Comparison of ENCODE assay signal across 9 mouse cellular contexts in the genomic region with DNA sequence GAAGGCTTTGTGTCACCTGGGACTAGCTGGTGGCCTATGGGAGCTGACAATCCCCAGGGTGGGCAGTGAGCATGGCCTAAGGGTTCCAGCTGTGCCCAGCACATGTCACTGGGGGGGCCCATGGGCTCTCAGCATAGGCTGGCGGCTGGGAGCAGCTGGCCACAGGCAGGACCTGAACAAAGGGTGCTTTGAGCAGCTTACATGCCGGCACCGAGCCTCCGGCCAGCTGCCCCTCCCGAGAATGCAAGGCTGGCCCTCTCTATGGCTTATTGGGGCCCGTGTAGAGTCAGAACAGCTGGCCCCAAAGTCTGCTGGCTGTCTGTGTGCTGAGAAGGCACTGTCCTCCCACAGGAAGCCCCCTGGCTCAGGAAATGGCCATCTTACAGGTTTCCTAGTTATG.
DNase-seq lines count a peak whose midpoint lies in the region; ATAC-seq and TF ChIP-seq lines count a peak whose summit lies in the region.
"Had no signal": no experiment of that assay in that cellular context is flagged by ENCODE, and none has a peak within 500 bp of the region (broad histone marks: within the 10 kb centered on the region; RNA-seq: fewer than 3 reads in every experiment).

No protein-coding gene starts in this region.

- DNase-seq in hindbrain, embryonic 10.5 days (ENCODE audit: low spot score), result peak; percentile 39
- DNase-seq in hindbrain, embryonic 14.5 days (ENCODE audit: low spot score), result no peak
- DNase-seq in retina, postnatal 1 day, result peak; percentile 81
- DNase-seq in retina, embryonic 14.5 days (ENCODE audit: low spot score), result no peak
- DNase-seq in limb, embryonic 10.5 days (ENCODE audit: low spot score), result no peak
- DNase-seq in stomach, postnatal 0 days (ENCODE audit: low spot score), result peak; percentile 27
- no peak for DNase-seq in urinary bladder, adult 18-20 months (ENCODE audit: low spot score in 2 of 2)
- DNase-seq: liver, embryonic 13.5 days had no signal

- H3K4me2 ChIP-seq in hindbrain, embryonic 14.5 days (replicated peaks), result no peak overlapping the region
- H3K4me2 ChIP-seq in stomach, postnatal 0 days (replicated peaks; ENCODE audit: low read depth), result no peak overlapping the region
- H3K4me2 ChIP-seq: liver, embryonic 13.5 days had no signal

- peaks cover 43% of the 10 kb centered on the region for H3K4me1 ChIP-seq in hindbrain, embryonic 10.5 days (replicated peaks)
- 0 out of 2 replicates have a peak, but pooled peaks cover 8% of the 10 kb centered on the region for H3K4me1 ChIP-seq in hindbrain, embryonic 14.5 days (replicated peaks; ENCODE audit: control insufficient read depth, insufficient read depth, low read length)
- peaks cover 19% of the 10 kb centered on the region for H3K4me1 ChIP-seq in limb, embryonic 10.5 days
- no peaks in the 10 kb centered on the region for H3K4me1 ChIP-seq in stomach, postnatal 0 days (replicated peaks; ENCODE audit: control insufficient read depth, insufficient read depth)

- no peaks in the 10 kb centered on the region for H3K27me3 ChIP-seq in hindbrain, embryonic 10.5 days (ENCODE audit: insufficient read depth, poor library complexity, severe bottlenecking)
- H3K27me3 ChIP-seq in hindbrain, embryonic 14.5 days (ENCODE audit: control insufficient read depth, insufficient read depth, low read length), result no peaks in the 10 kb centered on the region
- H3K27me3 ChIP-seq in limb, embryonic 10.5 days (ENCODE audit: low read depth, poor library complexity, severe bottlenecking), result no peaks in the 10 kb centered on the region
- H3K27me3 ChIP-seq in stomach, postnatal 0 days (ENCODE audit: control insufficient read depth, insufficient read depth, low read length), result no peaks in the 10 kb centered on the region
- H3K27me3 ChIP-seq: liver, embryonic 13.5 days had no signal

- WGBS in hindbrain, embryonic 10.5 days, result 50% methylated on average over 6 of the region's 6 CpGs
- WGBS in hindbrain, embryonic 14.5 days, result 24% methylated on average over 6 of the region's 6 CpGs
- 76% methylated on average over 6 of the region's 6 CpGs for WGBS in limb, embryonic 10.5 days
- 52% methylated on average over 6 of the region's 6 CpGs for WGBS in stomach, postnatal 0 days

- H3K9ac ChIP-seq in hindbrain, embryonic 14.5 days, result no peak overlapping the region
- H3K9ac ChIP-seq in stomach, postnatal 0 days (ENCODE audit: low read length), result no peak overlapping the region
- H3K9ac ChIP-seq: liver, embryonic 13.5 days had no signal

- peak overlapping the region; percentile 80 for H3K27ac ChIP-seq in hindbrain, embryonic 10.5 days
- H3K27ac ChIP-seq in hindbrain, embryonic 14.5 days, result no peak overlapping the region
- peak overlapping the region; percentile 64 for H3K27ac ChIP-seq in limb, embryonic 10.5 days
- H3K27ac ChIP-seq in stomach, postnatal 0 days (replicated peaks), result no peak overlapping the region; the same call in 1 of the 2 replicates
- H3K27ac ChIP-seq: kidney, postnatal 0 days; liver, embryonic 13.5 days had no signal

- TF ChIP-seq CTCF in stomach, postnatal 0 days (IDR thresholded peaks at IDR 0.05; ENCODE audit: low read depth), result no peak

- no peaks in the 10 kb centered on the region for H3K9me3 ChIP-seq in hindbrain, embryonic 10.5 days
- no peaks in the 10 kb centered on the region for H3K9me3 ChIP-seq in hindbrain, embryonic 14.5 days (ENCODE audit: control insufficient read depth, low read length)
- H3K9me3 ChIP-seq in limb, embryonic 10.5 days (replicated peaks), result no peaks in the 10 kb centered on the region
- no peaks in the 10 kb centered on the region for H3K9me3 ChIP-seq in stomach, postnatal 0 days (ENCODE audit: control insufficient read depth, low read length)
- H3K9me3 ChIP-seq: liver, embryonic 13.5 days had no signal

- no peak overlapping the region for H3K4me3 ChIP-seq in hindbrain, embryonic 10.5 days
- no peak overlapping the region for H3K4me3 ChIP-seq in hindbrain, embryonic 14.5 days (replicated peaks; ENCODE audit: low read length)
- no peak overlapping the region for H3K4me3 ChIP-seq in limb, embryonic 10.5 days
- H3K4me3 ChIP-seq in stomach, postnatal 0 days (ENCODE audit: low read depth, low read length), result no peak overlapping the region
- H3K4me3 ChIP-seq: liver, embryonic 13.5 days had no signal

- TF ChIP-seq EP300 in stomach, postnatal 0 days (optimal IDR thresholded peaks at IDR 0.05), result no peak

- H3K36me3 ChIP-seq in hindbrain, embryonic 10.5 days, result no peaks in the 10 kb centered on the region
- no peaks in the 10 kb centered on the region for H3K36me3 ChIP-seq in hindbrain, embryonic 14.5 days (replicated peaks; ENCODE audit: control insufficient read depth, insufficient read depth)
- no peaks in the 10 kb centered on the region for H3K36me3 ChIP-seq in limb, embryonic 10.5 days
- no peaks in the 10 kb centered on the region for H3K36me3 ChIP-seq in stomach, postnatal 0 days (ENCODE audit: control insufficient read depth, insufficient read depth, low read length)
- H3K36me3 ChIP-seq: liver, embryonic 13.5 days had no signal

- ATAC-seq in hindbrain, embryonic 14.5 days (ENCODE audit: low FRiP score), result no peak
- ATAC-seq in stomach, postnatal 0 days (ENCODE audit: low FRiP score, low TSS enrichment), result peak; percentile 43

Comparison
In these comparisons a context has a peak if more than half of its experiments do, and no peak if none do; other contexts are left out.
1. DNase-seq: peak in hindbrain, embryonic 10.5 days (single experiment), retina, postnatal 1 day (single experiment) and stomach, postnatal 0 days (single experiment); none in hindbrain, embryonic 14.5 days (single experiment), retina, embryonic 14.5 days (single experiment), limb, embryonic 10.5 days (single experiment) and urinary bladder, adult 18-20 months (0 of 2).
2. H3K27ac ChIP-seq: peak in hindbrain, embryonic 10.5 days (single experiment) and limb, embryonic 10.5 days (single experiment); none in hindbrain, embryonic 14.5 days (single experiment) and stomach, postnatal 0 days (single experiment).